Mouse (Mus musculus): ENCODE results near the gene Tfe3. TPM values are rescaled to one million over a fixed set of nuclear protein-coding genes. Genes with fewer than 3 reads are reported as not detected.
"Not testable (repeated sequence)": the region's sequence is repeated elsewhere in the genome, so short reads cannot be mapped to it uniquely, and the experiment has no call there.

Gene Tfe3
- total RNA-seq, 2 experiments from 2014 or later = 6.1 to 8.2 TPM

DNA sequence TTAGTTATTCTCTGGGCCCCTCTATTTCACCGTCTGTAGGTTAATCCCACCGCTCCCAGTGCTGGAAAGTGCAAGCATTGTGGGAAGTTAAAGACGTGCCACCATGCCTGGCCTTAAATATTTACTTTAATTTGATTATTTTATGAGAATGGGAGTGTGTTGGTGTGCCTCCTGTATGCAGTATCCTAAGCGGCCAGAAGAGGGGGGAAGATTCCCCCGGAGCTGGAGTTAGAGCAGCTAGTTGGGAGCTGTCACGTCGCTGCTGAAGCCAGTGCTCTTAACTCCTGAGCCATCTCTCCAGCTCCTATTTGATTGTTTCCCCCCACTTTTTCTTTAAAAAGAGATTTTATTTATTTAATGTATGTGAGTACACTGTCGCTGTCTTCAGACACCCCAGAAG lies 52.7 kb downstream of the Tfe3 start:
- not testable (repeated sequence) for DNase-seq

DNA sequence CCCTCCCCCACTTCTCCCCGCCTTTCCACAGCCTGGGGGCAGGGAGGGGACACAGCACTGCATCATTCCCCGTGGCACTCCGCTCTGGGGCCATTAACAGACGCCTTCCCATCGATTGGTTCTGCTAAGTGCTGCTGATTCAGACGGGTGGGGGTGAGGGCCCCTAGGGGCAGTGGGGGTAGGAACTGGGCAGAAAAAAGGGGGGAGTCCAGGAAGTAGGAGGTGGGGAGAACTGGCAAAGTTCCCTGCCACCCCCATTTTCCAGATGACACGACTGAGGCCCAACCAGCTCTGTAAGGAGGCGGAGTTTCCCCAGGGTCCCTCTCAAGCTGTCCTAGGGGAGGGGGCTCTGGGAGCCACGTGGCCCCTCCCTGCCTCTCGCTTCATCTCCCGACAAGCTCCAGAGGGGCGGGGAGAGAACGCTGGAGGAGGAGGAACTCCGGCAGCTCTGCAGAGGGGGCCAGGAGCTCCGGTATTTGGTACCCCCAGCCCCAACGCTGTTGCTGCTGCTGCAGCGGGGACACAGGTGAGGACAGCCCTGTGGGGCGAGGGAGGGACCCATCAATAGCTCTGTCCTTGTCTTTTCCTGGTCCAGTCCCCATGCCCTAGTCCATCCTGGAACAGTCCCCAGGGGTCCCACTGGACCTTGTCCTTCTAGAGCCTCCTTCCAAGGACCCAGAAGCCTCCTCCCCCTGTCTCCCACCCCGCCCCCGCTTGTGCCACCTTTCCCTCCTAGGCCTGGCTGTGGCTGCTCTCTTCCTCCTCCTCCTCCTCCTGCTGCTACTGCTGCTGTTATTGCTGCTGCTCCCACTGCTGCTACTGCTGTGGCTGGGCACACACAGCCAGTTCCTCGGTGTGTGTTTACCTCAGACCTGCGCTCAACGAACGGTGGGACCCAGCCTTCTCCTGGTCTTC lies 59.8 kb downstream of the Tfe3 start, which contains the start of gene Kcnd1:
Gene Kcnd1 (plus strand): TSS at position 425 of the 915 bp plus-strand sequence.
- DNase-seq = peak; percentile 25

Small RNA genes lying within 50 kb of the gene (microRNA-seq; reads per million reads assigned to microRNA genes)
- gene Mir1198 (ENCODE audit: borderline replicate concordance in 2 of 2) = 17.5 to 33.9 reads per million in 2 experiments

Other genes starting within 250 kb of the Tfe3 start
- gene Foxp3, start 188.9 kb upstream of the Tfe3 start, total RNA-seq (2021) = under 1 TPM in 1 of 2 experiments, not detected in 1; 0.08 TPM
- gene Ppp1r3f, start 188.3 kb upstream of the Tfe3 start, total RNA-seq (2021) = 1 to 10 TPM; 2.0 to 3.1 TPM
- gene Ccdc22, start 157.0 kb upstream of the Tfe3 start, total RNA-seq (2021) = 10 to 100 TPM; 10.7 to 11.9 TPM
- not detected for gene Cacna1f, start 155.5 kb upstream of the Tfe3 start, total RNA-seq (2021)
- 1 to 10 TPM; 1.0 to 1.6 TPM for gene Syp, start 124.1 kb upstream of the Tfe3 start, total RNA-seq (2021)
- 10 to 100 TPM; 15.4 to 16.4 TPM for gene Prickle3, start 105.3 kb upstream of the Tfe3 start, total RNA-seq (2021)
- gene Plp2, start 91.2 kb upstream of the Tfe3 start, total RNA-seq (2021) = 10 to 100 TPM; 25.4 to 27.2 TPM
- gene Magix, start 81.3 kb upstream of the Tfe3 start, total RNA-seq (2021) = 10 to 100 TPM; 16.5 to 21.5 TPM
- gene Gpkow, start 65.4 kb upstream of the Tfe3 start, total RNA-seq (2021) = 10 to 100 TPM; 11.3 to 14.6 TPM
- gene Wdr45, start 48.2 kb upstream of the Tfe3 start, total RNA-seq (2021) = 10 to 100 TPM; 21.8 to 27.6 TPM
- not detected for gene Gm45208, start 40.3 kb upstream of the Tfe3 start, total RNA-seq (2021)
- gene Praf2, start 34.1 kb upstream of the Tfe3 start, total RNA-seq (2021) = 1 to 10 TPM; 4.7 to 7.3 TPM
- gene Ccdc120, start 11.7 kb upstream of the Tfe3 start, total RNA-seq (2021) = under 1 TPM; 0.16 to 0.56 TPM
- 10 to 100 TPM; 17.5 to 21.2 TPM for gene Gripap1, start 27.2 kb downstream of the Tfe3 start, total RNA-seq (2021)
- under 1 TPM; 0.18 to 0.43 TPM for gene Kcnd1, start 59.7 kb downstream of the Tfe3 start, total RNA-seq (2021)
- gene Otud5, start 78.8 kb downstream of the Tfe3 start, total RNA-seq (2021) = 10 to 100 TPM; 14.8 to 18.2 TPM
- 1 to 10 TPM; 1.5 TPM for gene Pim2, start 115.7 kb downstream of the Tfe3 start, total RNA-seq (2021)
- gene Slc35a2, start 121.5 kb downstream of the Tfe3 start, total RNA-seq (2021) = 1 to 10 TPM; 7.6 to 8.1 TPM
- gene Pqbp1, start 136.7 kb downstream of the Tfe3 start, total RNA-seq (2021) = 10 to 100 TPM; 19.5 to 23.1 TPM
- gene Timm17b, start 136.8 kb downstream of the Tfe3 start, total RNA-seq (2021) = 10 to 100 TPM; 37.8 to 38.5 TPM
- not detected for gene Gm10491, start 145.3 kb downstream of the Tfe3 start, total RNA-seq (2021)
- gene Gm10490, start 147.0 kb downstream of the Tfe3 start, total RNA-seq (2021) = not detected
- gene Pcsk1n, start 157.3 kb downstream of the Tfe3 start, total RNA-seq (2021) = not detected
- not detected for gene Eras, start 166.0 kb downstream of the Tfe3 start, total RNA-seq (2021)
- gene Hdac6, start 185.3 kb downstream of the Tfe3 start, total RNA-seq (2021) = 1 to 10 TPM; 3.9 to 5.0 TPM
- gene Gata1, start 215.5 kb downstream of the Tfe3 start, total RNA-seq (2021) = not detected

All from gastrocnemius, postnatal 25 days (tissue).